Mouse (Mus musculus) heart, adult 11 months (tissue): Measurements from ENCODE around the gene Ces1g.
A peak's percentile ranks its signal among the peaks of the same experiment; 100 is the strongest.

Experiments
- DNase-seq: peaks from one replicate; pipeline ENCODE4 v3.0.0; 2022

The Ces1g gene

GRCm38 (mm10) chr8:93337207-93337606, at the start of gene Ces1g:
Gene Ces1g (minus strand): TSS chr8:93337308.
- DNase-seq, result no peak

- no peak for DNase-seq
Observed at GRCm38 (mm10) chr8:93379625-93380024, 42.5 kb upstream of the Ces1g start, which contains the start of gene Ces1h. Gene Ces1h (minus strand): TSS chr8:93379725.

- DNase-seq, result no peak
Observed at GRCm38 (mm10) chr8:93369481-93369880, 32.4 kb upstream of the Ces1g start.

- no peak for DNase-seq
Observed at GRCm38 (mm10) chr8:93360113-93360512, 23.0 kb upstream of the Ces1g start.

GRCm38 (mm10) chr8:93339531-93339930, 2.4 kb upstream of the Ces1g start:
- DNase-seq, result no peak

- DNase-seq, result peak; percentile 87
Observed at GRCm38 (mm10) chr8:93332703-93333102, 4.4 kb downstream of the Ces1g start.

GRCm38 (mm10) chr8:93331151-93331550, 6.0 kb downstream of the Ces1g start:
- DNase-seq, result no peak

- DNase-seq, result no peak
Observed at GRCm38 (mm10) chr8:93325123-93325522, 12.0 kb downstream of the Ces1g start.

- no peak for DNase-seq
Observed at GRCm38 (mm10) chr8:93317031-93317430, 20.1 kb downstream of the Ces1g start.

- no peak for DNase-seq
Observed at GRCm38 (mm10) chr8:93315557-93315956, 21.6 kb downstream of the Ces1g start.

- no peak for DNase-seq
Observed at GRCm38 (mm10) chr8:93283896-93284295, 53.2 kb downstream of the Ces1g start.

GRCm38 (mm10) chr8:93282349-93282748, 54.8 kb downstream of the Ces1g start:
- DNase-seq, result peak; percentile 75

GRCm38 (mm10) chr8:93279556-93279955, 57.6 kb downstream of the Ces1g start, which contains the start of gene Ces1f:
Gene Ces1f (minus strand): TSS chr8:93279747.
- no peak for DNase-seq

GRCm38 (mm10) chr8:93278176-93278805, 58.8 kb downstream of the Ces1g start:
- no peak for DNase-seq

GRCm38 (mm10) chr8:93274609-93275008, 62.5 kb downstream of the Ces1g start:
- DNase-seq, result peak; percentile 60

GRCm38 (mm10) chr8:93273321-93273720, 63.8 kb downstream of the Ces1g start:
- peak; percentile 85 for DNase-seq

- peak; percentile 90 for DNase-seq
Observed at GRCm38 (mm10) chr8:93272686-93273085, 64.4 kb downstream of the Ces1g start.

- peak; percentile 50 for DNase-seq
Observed at GRCm38 (mm10) chr8:93261436-93261835, 75.7 kb downstream of the Ces1g start.

GRCm38 (mm10) chr8:93252400-93252925, 84.6 kb downstream of the Ces1g start:
- DNase-seq, result no peak
